Mouse (Mus musculus): ENCODE measurements around the gene Hdx. TPM values are rescaled to one million over a fixed set of nuclear protein-coding genes. Genes with fewer than 3 reads are reported as not detected.

The Hdx gene
- 5.6 TPM for polyA plus RNA-seq (2014; fragmentation: Illumina TruSeq; extraction: RNeasy Lipid Tissue Mini Kit (QIAGEN cat#74804))

GRCm38 (mm10) chrX:111696356-111697282, at the start of gene Hdx:
Gene Hdx (minus strand): TSS chrX:111697079.

GRCm38 (mm10) chrX:111537859-111538258, 159.0 kb downstream of the Hdx start, which contains the start of gene Rps6ka6:
Gene Rps6ka6 (minus strand): TSS chrX:111537959.

Other genes starting within 250 kb of the Hdx start
- gene Rps6ka6, start 159.1 kb downstream of the Hdx start, polyA plus RNA-seq (2014; fragmentation: Illumina TruSeq; extraction: RNeasy Lipid Tissue Mini Kit (QIAGEN cat#74804)), result 29.4 TPM
- gene Gm45194, start 194.3 kb upstream of the Hdx start, polyA plus RNA-seq (2014; fragmentation: Illumina TruSeq; extraction: RNeasy Lipid Tissue Mini Kit (QIAGEN cat#74804)), result 0.57 TPM